Mouse (Mus musculus) liver, embryonic 12.5 days (tissue): ENCODE measurements around the gene C1ra. TPM values are rescaled to one million over a fixed set of nuclear protein-coding genes. Genes with fewer than 3 reads are reported as not detected.
"Not testable (repeated sequence)": the region's sequence is repeated elsewhere in the genome, so short reads cannot be mapped to it uniquely, and the experiment has no call there.

ENCODE experiments used
- ATAC-seq: fragments of 200-750 bp; cut with Nextera tagmentation; 2 replicates; pipeline ENCODE4 v1.8.0; 2017; ENCODE audit warnings: moderate number of reproducible peaks, mild to moderate bottlenecking, moderate library complexity
- H3K27ac ChIP-seq: fragments of 300-500 bp; sonication (generic); 2 replicates; pipeline ENCODE4 v1.5.1; 2016; ENCODE audit warnings: mild to moderate bottlenecking
- H3K27me3 ChIP-seq: fragments of 300-500 bp; sonication (generic); replicated peaks from 2 replicates; pipeline ENCODE4 v1.6.1; 2016; ENCODE audit warnings: mild to moderate bottlenecking, moderate library complexity
- H3K36me3 ChIP-seq: fragments of 300-500 bp; sonication (generic); 2 replicates; pipeline ENCODE4 v1.6.1; 2016; ENCODE audit warnings: mild to moderate bottlenecking, moderate library complexity
- H3K4me1 ChIP-seq: fragments of 300-500 bp; sonication (generic); 2 replicates; pipeline ENCODE4 v1.6.1; 2016
- H3K4me2 ChIP-seq: fragments of 300-500 bp; sonication (generic); 2 replicates; pipeline ENCODE4 v1.6.1; 2016; ENCODE audit warnings: mild to moderate bottlenecking, moderate library complexity
- H3K4me3 ChIP-seq: fragments of 300-500 bp; sonication (generic); 2 replicates; pipeline ENCODE4 v1.5.1; 2016; ENCODE audit warnings: mild to moderate bottlenecking, moderate library complexity
- H3K9ac ChIP-seq: fragments of 300-500 bp; sonication (generic); 2 replicates; pipeline ENCODE4 v1.6.1; 2016; ENCODE audit warnings: mild to moderate bottlenecking, moderate library complexity
- H3K9me3 ChIP-seq: fragments of 300-500 bp; sonication (generic); replicated peaks from 2 replicates; pipeline ENCODE4 v1.6.1; 2016; ENCODE audit warnings: mild to moderate bottlenecking, moderate library complexity
- WGBS: fragments of 180-500 bp; shearing (Covaris S2); methylation state at CpG from one replicate; pipeline ENCODE4 v1.1.7; 2016; ENCODE audit not compliant: insufficient replicate concordance; 5-methylcytosine and 5-hydroxymethylcytosine counted together
- polyA plus RNA-seq: library from polyadenylated mRNA; unstranded; fragments of >200 nt; fragmentation: Nextera tagmentation; extraction: Ambion mirVana; gene quantifications from 2 replicates; pipeline ENCODE4 v1.2.1, GENCODE M21; 2016

Gene C1ra
- polyA plus RNA-seq, 1 experiment from 2014 or later, result 4.5 TPM

- WGBS, result 76% methylated on average over 11 of the region's 11 CpGs
- no peaks in the 10 kb centered on the region for H3K9me3 ChIP-seq
- H3K4me3 ChIP-seq, result no peak overlapping the region
- no peak overlapping the region for H3K9ac ChIP-seq
- H3K4me1 ChIP-seq, result peaks cover 64% of the 10 kb centered on the region
- no peak overlapping the region for H3K27ac ChIP-seq
- ATAC-seq, result no peak
- H3K36me3 ChIP-seq, result no peaks in the 10 kb centered on the region
- H3K27me3 ChIP-seq, result no peaks in the 10 kb centered on the region
- peak overlapping the region; percentile 7; the same call in 1 of the 2 replicates for H3K4me2 ChIP-seq
These were observed 35.4 kb upstream of the C1ra start for GRCm38 (mm10) chr6:124476796-124477195.

GRCm38 (mm10) chr6:124477221-124477655, 35.0 kb upstream of the C1ra start:
- Histone ChIP-seq H3K4me1 (peaks cover 61% of the 10 kb centered on the region), H3K27me3 (no peaks in the 10 kb centered on the region), H3K9ac (no peak overlapping the region), H3K4me3 (no peak overlapping the region), H3K9me3 (no peaks in the 10 kb centered on the region), H3K27ac (peak overlapping the region; percentile 31; the same call in 1 of the 2 replicates), H3K4me2 (0 out of 2 replicates have a peak overlapping the region, but pooled peaks have one; percentile 0), H3K36me3 (no peaks in the 10 kb centered on the region)
- WGBS, result 62% methylated on average over 5 of the region's 5 CpGs
- no peak for ATAC-seq

- Histone ChIP-seq H3K4me2 (0 out of 2 replicates have a peak overlapping the region, but pooled peaks have one; percentile 0), H3K9ac (no peak overlapping the region), H3K9me3 (no peaks in the 10 kb centered on the region), H3K4me3 (no peak overlapping the region), H3K27ac (peak overlapping the region; percentile 31; the same call in 1 of the 2 replicates), H3K27me3 (no peaks in the 10 kb centered on the region), H3K4me1 (peaks cover 53% of the 10 kb centered on the region), H3K36me3 (no peaks in the 10 kb centered on the region)
- WGBS, result 41% methylated on average over 17 of the region's 17 CpGs
- ATAC-seq, result peak; percentile 34; the same call in 1 of the 2 replicates
These were observed 34.1 kb upstream of the C1ra start for GRCm38 (mm10) chr6:124477922-124478651.

GRCm38 (mm10) chr6:124478874-124479572, 33.2 kb upstream of the C1ra start:
- peaks cover 43% of the 10 kb centered on the region for H3K4me1 ChIP-seq
- peak overlapping the region; percentile 31; the same call in 1 of the 2 replicates for H3K27ac ChIP-seq
- no peaks in the 10 kb centered on the region for H3K27me3 ChIP-seq
- no peak for ATAC-seq
- no peak overlapping the region for H3K9ac ChIP-seq
- H3K4me3 ChIP-seq, result no peak overlapping the region
- H3K4me2 ChIP-seq, result no peak overlapping the region
- WGBS, result 80% methylated on average over 3 of the region's 3 CpGs
- no peaks in the 10 kb centered on the region for H3K36me3 ChIP-seq
- H3K9me3 ChIP-seq, result no peaks in the 10 kb centered on the region

- Histone ChIP-seq H3K9ac (no peak overlapping the region), H3K4me2 (no peak overlapping the region), H3K4me1 (peaks cover 38% of the 10 kb centered on the region), H3K36me3 (no peaks in the 10 kb centered on the region), H3K27ac (no peak overlapping the region), H3K27me3 (0 out of 2 replicates have a peak, but pooled peaks cover 3% of the 10 kb centered on the region), H3K9me3 (no peaks in the 10 kb centered on the region), H3K4me3 (no peak overlapping the region)
- ATAC-seq, result no peak
- 65% methylated on average over 3 of the region's 3 CpGs for WGBS
These were observed 32.7 kb upstream of the C1ra start for GRCm38 (mm10) chr6:124479573-124479930.

- ATAC-seq, result no peak
- H3K9ac ChIP-seq, result no peak overlapping the region
- H3K36me3 ChIP-seq, result no peaks in the 10 kb centered on the region
- 38% methylated on average over 4 of the region's 4 CpGs for WGBS
- H3K27ac ChIP-seq, result no peak overlapping the region
- H3K9me3 ChIP-seq, result no peaks in the 10 kb centered on the region
- no peak overlapping the region for H3K4me3 ChIP-seq
- H3K4me2 ChIP-seq, result no peak overlapping the region
- 0 out of 2 replicates have a peak, but pooled peaks cover 3% of the 10 kb centered on the region for H3K27me3 ChIP-seq
- H3K4me1 ChIP-seq, result peaks cover 39% of the 10 kb centered on the region
These were observed 31.9 kb upstream of the C1ra start for GRCm38 (mm10) chr6:124480295-124480694.

- Histone ChIP-seq H3K4me2 (peak overlapping the region; percentile 19), H3K27ac (peak overlapping the region; percentile 59; the same call in 1 of the 2 replicates), H3K9ac (no peak overlapping the region), H3K4me1 (peaks cover 41% of the 10 kb centered on the region), H3K27me3 (0 out of 2 replicates have a peak, but pooled peaks cover 3% of the 10 kb centered on the region), H3K4me3 (no peak overlapping the region), H3K36me3 (no peaks in the 10 kb centered on the region), H3K9me3 (no peaks in the 10 kb centered on the region)
- peak; percentile 45 for ATAC-seq
- WGBS, result 17% methylated on average over 6 of the region's 6 CpGs
These were observed 30.6 kb upstream of the C1ra start for GRCm38 (mm10) chr6:124481571-124481970.

- H3K27me3 ChIP-seq, ATAC-seq, H3K9ac ChIP-seq, H3K27ac ChIP-seq, H3K4me3 ChIP-seq, H3K4me2 ChIP-seq, H3K36me3 ChIP-seq, H3K9me3 ChIP-seq: not testable (repeated sequence)
- 71% methylated on average over 3 of the region's 3 CpGs for WGBS
- peaks cover 24% of the 10 kb centered on the region for H3K4me1 ChIP-seq
These were observed 28.4 kb upstream of the C1ra start for GRCm38 (mm10) chr6:124483831-124484230.

GRCm38 (mm10) chr6:124484851-124485250, 27.4 kb upstream of the C1ra start:
- ATAC-seq, result no peak
- Histone ChIP-seq H3K9ac (no peak overlapping the region), H3K36me3 (no peaks in the 10 kb centered on the region), H3K4me1 (peaks cover 15% of the 10 kb centered on the region; the same call in 1 of the 2 replicates), H3K4me3 (no peak overlapping the region), H3K9me3 (no peaks in the 10 kb centered on the region), H3K27ac (no peak overlapping the region), H3K4me2 (peak overlapping the region; percentile 37), H3K27me3 (0 out of 2 replicates have a peak, but pooled peaks cover 3% of the 10 kb centered on the region)
- WGBS, result 77% methylated on average over 7 of the region's 7 CpGs

- no peaks in the 10 kb centered on the region for H3K36me3 ChIP-seq
- H3K27ac ChIP-seq, result no peak overlapping the region
- peak overlapping the region; percentile 37 for H3K4me2 ChIP-seq
- 0 out of 2 replicates have a peak, but pooled peaks cover 3% of the 10 kb centered on the region for H3K27me3 ChIP-seq
- 32% methylated on average over 21 of the region's 21 CpGs for WGBS
- H3K4me1 ChIP-seq, result peaks cover 12% of the 10 kb centered on the region; the same call in 1 of the 2 replicates
- ATAC-seq, result no peak
- H3K9me3 ChIP-seq, result no peaks in the 10 kb centered on the region
- no peak overlapping the region for H3K9ac ChIP-seq
- H3K4me3 ChIP-seq, result no peak overlapping the region
These were observed 26.6 kb upstream of the C1ra start for GRCm38 (mm10) chr6:124485414-124486144.

- Histone ChIP-seq H3K4me2 (no peak overlapping the region), H3K9me3 (no peaks in the 10 kb centered on the region), H3K36me3 (no peaks in the 10 kb centered on the region), H3K27me3 (0 out of 2 replicates have a peak, but pooled peaks cover 3% of the 10 kb centered on the region), H3K4me3 (no peak overlapping the region), H3K9ac (no peak overlapping the region), H3K27ac (no peak overlapping the region), H3K4me1 (peaks cover 11% of the 10 kb centered on the region)
- WGBS, result 20% methylated on average over 2 of the region's 2 CpGs
- no peak for ATAC-seq
These were observed 24.7 kb upstream of the C1ra start for GRCm38 (mm10) chr6:124487509-124487908.
